Mouse (Mus musculus) small intestine, adult 2 months (tissue): Measurements from ENCODE around the gene Ccnyl1.

Source experiments
- CTCF ChIP-seq: fragments of 200-500 bp; IDR thresholded peaks from 2 replicates; pipeline ENCODE4 v1.5.1; 2012; ENCODE audit warnings: low read depth, mild to moderate bottlenecking, control low read depth, inconsistent platforms, low read length, moderate library complexity, mixed read lengths; ENCODE audit not compliant: insufficient replicate concordance, insufficient read length; ENCODE audit errors: extremely low read depth
- POLR2A ChIP-seq: fragments of 200-500 bp; IDR thresholded peaks from 2 replicates; pipeline ENCODE4 v1.6.1; 2012; ENCODE audit warnings: low read depth, mild to moderate bottlenecking, control low read depth, inconsistent platforms, low read length, moderate library complexity

- no peak for TF ChIP-seq CTCF
- no peak for TF ChIP-seq POLR2A
These were observed 2.2 kb upstream of the Ccnyl1 start for GRCm38 (mm10) chr1:64688046-64688445.
